Mouse (Mus musculus): ENCODE data around the gene Ppp1r8. TPM values are rescaled to one million over a fixed set of nuclear protein-coding genes. Genes with fewer than 3 reads are reported as not detected.

Gene Ppp1r8
- polyA plus RNA-seq, 1 experiment from 2014 or later = 18.5 TPM

DNA sequence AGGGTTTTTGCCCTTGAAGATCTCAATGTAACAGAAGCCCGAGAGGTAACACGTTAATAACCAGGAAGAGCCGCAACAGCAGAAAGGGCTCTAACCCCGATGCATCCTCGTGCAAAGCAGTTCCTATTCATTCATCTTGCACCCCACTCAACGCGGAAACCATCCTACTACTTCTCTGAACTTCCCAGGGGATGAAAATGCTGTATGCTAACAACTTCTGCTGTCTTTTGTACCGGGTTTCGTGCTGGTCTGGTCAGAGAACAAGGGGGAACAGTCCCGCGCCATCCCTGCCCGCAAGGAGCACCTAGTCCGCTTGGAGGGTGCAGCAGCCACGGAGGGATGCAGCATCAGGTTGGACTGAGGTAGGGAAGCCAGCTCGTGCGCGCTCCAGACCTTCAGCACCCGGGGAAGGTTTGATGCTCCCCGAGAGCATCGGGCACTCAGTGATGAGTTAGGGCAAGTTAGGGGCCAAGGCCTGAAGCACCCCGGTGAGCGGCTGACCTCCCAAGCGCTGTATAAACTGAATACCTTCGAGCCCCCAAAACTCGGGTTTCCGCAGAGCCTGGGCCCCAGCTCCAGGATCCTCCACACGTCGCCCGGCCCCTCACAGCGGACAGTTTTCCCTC, 575 bp downstream of the Ppp1r8 start:
- ATAC-seq = no peak; the same call in 1 of the 2 replicates
- WGBS = under 1% methylated on average over 30 of the region's 30 CpGs
- Histone ChIP-seq H3K36me3 (ENCODE audit: control insufficient read depth, insufficient read depth) (peaks cover 27% of the 10 kb centered on the region), H3K4me1 (replicated peaks; ENCODE audit: control insufficient read depth, insufficient read depth, low read length) (0 out of 2 replicates have a peak, but pooled peaks cover 3% of the 10 kb centered on the region), H3K9me3 (ENCODE audit: control insufficient read depth) (no peaks in the 10 kb centered on the region), H3K4me3 (ENCODE audit: low read depth, low read length) (peak overlapping the region; percentile 68), H3K9ac (ENCODE audit: low read depth, low read length) (peak overlapping the region; percentile 56), H3K27me3 (replicated peaks; ENCODE audit: control insufficient read depth, insufficient read depth, low read length) (no peaks in the 10 kb centered on the region), H3K27ac (ENCODE audit: low read depth, low read length) (0 out of 2 replicates have a peak overlapping the region, but pooled peaks have one; percentile 11), H3K4me2 (replicated peaks; ENCODE audit: low read depth) (peak overlapping the region; percentile 81)
- TF ChIP-seq CTCF (IDR thresholded peaks at IDR 0.05; ENCODE audit: low read depth) = no peak

DNA sequence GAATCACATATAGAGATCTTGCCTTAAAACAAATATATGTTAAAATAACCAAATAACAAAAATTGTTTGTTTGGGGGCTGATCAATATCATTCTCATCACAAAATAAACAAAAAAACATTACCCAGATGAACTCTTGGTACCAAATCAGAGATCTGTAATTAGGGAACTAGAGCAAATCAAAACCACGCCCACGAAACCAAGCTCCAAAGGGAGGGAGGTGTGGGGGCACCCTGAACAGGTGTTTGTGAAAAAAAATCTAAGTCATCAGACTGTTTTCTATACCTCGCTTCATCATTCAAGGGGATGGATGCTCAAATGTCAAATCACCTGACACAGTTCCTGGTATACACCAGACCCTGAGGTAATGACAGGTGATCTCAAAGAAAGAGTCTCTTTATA, 1.5 kb downstream of the Ppp1r8 start:
- no peak for ATAC-seq
- 0 out of 2 replicates have a peak, but pooled peaks cover 3% of the 10 kb centered on the region for H3K4me1 ChIP-seq (replicated peaks; ENCODE audit: control insufficient read depth, insufficient read depth, low read length)
- WGBS = 60% methylated on average over 3 of the region's 3 CpGs

DNA sequence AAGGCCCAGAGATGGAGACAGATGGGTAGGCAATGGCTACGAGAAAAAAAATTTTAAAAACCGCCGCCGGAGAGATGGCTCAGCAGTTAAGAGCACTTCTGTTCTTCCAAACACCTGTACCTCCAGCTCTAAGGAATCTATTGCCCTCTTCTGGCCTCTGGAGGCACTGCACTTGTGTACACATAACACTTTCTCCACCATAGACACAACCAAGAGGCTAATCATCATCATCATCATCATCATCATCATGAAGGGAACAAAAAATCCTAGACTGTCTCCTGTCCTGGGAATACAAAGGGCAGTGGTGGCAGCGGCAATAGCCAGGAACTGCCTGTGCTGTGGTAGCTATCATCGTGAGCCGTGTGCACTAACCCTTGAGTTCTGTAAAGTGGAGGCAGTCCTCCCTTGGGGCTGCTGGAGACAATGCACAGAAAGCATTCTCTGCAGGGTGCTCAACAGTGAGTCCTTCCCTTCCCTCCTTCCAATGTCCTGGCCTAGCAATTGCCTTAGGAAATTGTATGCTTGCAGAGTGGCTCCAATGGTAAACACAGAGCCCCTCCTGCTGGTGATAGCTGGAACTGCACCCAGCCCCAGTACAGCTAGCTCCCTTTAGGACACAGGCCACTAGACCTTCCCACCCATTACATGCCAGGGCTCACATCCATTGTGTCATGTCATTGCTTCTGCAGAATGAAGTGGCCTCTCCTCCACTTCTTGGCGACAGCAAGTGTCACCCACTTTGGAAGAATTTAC, 19.2 kb downstream of the Ppp1r8 start:
- no peak overlapping the region for H3K4me3 ChIP-seq (ENCODE audit: low read depth, low read length)
- H3K4me1 ChIP-seq (replicated peaks; ENCODE audit: control insufficient read depth, insufficient read depth, low read length) = no peaks in the 10 kb centered on the region
- H3K27me3 ChIP-seq (replicated peaks; ENCODE audit: control insufficient read depth, insufficient read depth, low read length) = no peaks in the 10 kb centered on the region
- TF ChIP-seq CTCF (IDR thresholded peaks at IDR 0.05; ENCODE audit: low read depth) = peak; percentile 87
- WGBS = 70% methylated on average over 8 of the region's 8 CpGs
- H3K9me3 ChIP-seq (ENCODE audit: control insufficient read depth) = no peaks in the 10 kb centered on the region
- ATAC-seq = peak; percentile 43
- H3K27ac ChIP-seq (ENCODE audit: low read depth, low read length) = no peak overlapping the region
- H3K9ac ChIP-seq (ENCODE audit: low read depth, low read length) = no peak overlapping the region
- no peak overlapping the region for H3K4me2 ChIP-seq (replicated peaks; ENCODE audit: low read depth)
- H3K36me3 ChIP-seq (ENCODE audit: control insufficient read depth, insufficient read depth) = peaks cover 26% of the 10 kb centered on the region

More for the DNA sequence above, 1.5 kb downstream of the Ppp1r8 start:
- no peak overlapping the region for H3K27ac ChIP-seq (ENCODE audit: low read depth, low read length)
- no peak overlapping the region for H3K9ac ChIP-seq (ENCODE audit: low read depth, low read length)
- no peaks in the 10 kb centered on the region for H3K9me3 ChIP-seq (ENCODE audit: control insufficient read depth)
- peak overlapping the region; percentile 81; the same call in 1 of the 2 replicates for H3K4me2 ChIP-seq (replicated peaks; ENCODE audit: low read depth)
- no peak for TF ChIP-seq CTCF (IDR thresholded peaks at IDR 0.05; ENCODE audit: low read depth)
- peaks cover 36% of the 10 kb centered on the region for H3K36me3 ChIP-seq (ENCODE audit: control insufficient read depth, insufficient read depth)
- H3K27me3 ChIP-seq (replicated peaks; ENCODE audit: control insufficient read depth, insufficient read depth, low read length) = no peaks in the 10 kb centered on the region
- no peak overlapping the region for H3K4me3 ChIP-seq (ENCODE audit: low read depth, low read length)

DNA sequence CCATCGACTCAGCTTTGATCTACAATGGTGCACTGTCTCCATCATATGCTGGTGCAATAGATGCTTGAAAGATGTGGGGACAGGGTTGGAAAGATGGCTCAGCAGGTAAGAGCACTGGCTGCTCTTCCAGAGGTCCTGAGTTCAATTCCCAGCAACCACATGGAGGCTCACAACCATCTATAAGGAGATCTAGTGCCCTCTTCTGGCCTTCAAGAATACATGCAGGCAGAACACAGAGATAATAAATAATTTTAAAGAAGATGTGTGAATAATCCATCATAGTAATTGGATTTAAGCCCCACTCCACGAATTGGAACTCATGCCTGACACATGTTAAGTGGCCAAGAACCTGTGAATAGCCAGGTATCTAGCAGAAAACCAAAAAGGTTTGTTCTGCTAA, 24.5 kb downstream of the Ppp1r8 start:
- ATAC-seq = no peak
- Histone ChIP-seq H3K4me1 (replicated peaks; ENCODE audit: control insufficient read depth, insufficient read depth, low read length) (no peaks in the 10 kb centered on the region), H3K9me3 (ENCODE audit: control insufficient read depth) (no peaks in the 10 kb centered on the region), H3K4me2 (replicated peaks; ENCODE audit: low read depth) (no peak overlapping the region), H3K4me3 (ENCODE audit: low read depth, low read length) (no peak overlapping the region), H3K27ac (ENCODE audit: low read depth, low read length) (no peak overlapping the region), H3K36me3 (ENCODE audit: control insufficient read depth, insufficient read depth) (no peaks in the 10 kb centered on the region), H3K9ac (ENCODE audit: low read depth, low read length) (no peak overlapping the region), H3K27me3 (replicated peaks; ENCODE audit: control insufficient read depth, insufficient read depth, low read length) (no peaks in the 10 kb centered on the region)
- 0 out of 2 replicates have a peak, but pooled peaks have one; percentile 10 for TF ChIP-seq CTCF (IDR thresholded peaks at IDR 0.05; ENCODE audit: low read depth)
- WGBS = 52% methylated on average over 2 of the region's 2 CpGs

DNA sequence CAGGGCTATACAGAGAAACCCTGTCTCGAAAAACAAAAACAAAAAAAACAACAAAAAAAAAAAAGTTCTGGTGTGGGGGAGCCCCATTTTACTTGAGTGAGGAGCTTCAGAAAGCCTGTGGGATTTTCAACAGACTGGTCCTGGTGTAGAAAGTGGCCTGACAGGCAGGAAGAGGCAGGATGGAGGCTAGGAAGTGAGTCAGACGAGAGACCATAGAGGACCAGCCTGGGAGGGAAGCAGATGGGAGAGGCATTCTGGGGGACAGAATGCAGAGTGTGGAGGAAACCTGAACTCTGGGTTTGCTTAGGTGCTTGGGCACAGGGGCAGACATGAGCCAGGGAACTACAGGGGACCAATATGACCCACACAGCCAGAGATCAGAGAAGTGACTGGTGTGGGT, 26.1 kb downstream of the Ppp1r8 start:
- Histone ChIP-seq H3K9ac (ENCODE audit: low read depth, low read length) (no peak overlapping the region), H3K9me3 (ENCODE audit: control insufficient read depth) (no peaks in the 10 kb centered on the region), H3K4me2 (replicated peaks; ENCODE audit: low read depth) (no peak overlapping the region), H3K27ac (ENCODE audit: low read depth, low read length) (no peak overlapping the region), H3K27me3 (replicated peaks; ENCODE audit: control insufficient read depth, insufficient read depth, low read length) (no peaks in the 10 kb centered on the region), H3K4me3 (ENCODE audit: low read depth, low read length) (no peak overlapping the region), H3K36me3 (ENCODE audit: control insufficient read depth, insufficient read depth) (no peaks in the 10 kb centered on the region), H3K4me1 (replicated peaks; ENCODE audit: control insufficient read depth, insufficient read depth, low read length) (no peaks in the 10 kb centered on the region)
- 68% methylated on average over 2 of the region's 2 CpGs for WGBS
- ATAC-seq = no peak
- no peak for TF ChIP-seq CTCF (IDR thresholded peaks at IDR 0.05; ENCODE audit: low read depth)

DNA sequence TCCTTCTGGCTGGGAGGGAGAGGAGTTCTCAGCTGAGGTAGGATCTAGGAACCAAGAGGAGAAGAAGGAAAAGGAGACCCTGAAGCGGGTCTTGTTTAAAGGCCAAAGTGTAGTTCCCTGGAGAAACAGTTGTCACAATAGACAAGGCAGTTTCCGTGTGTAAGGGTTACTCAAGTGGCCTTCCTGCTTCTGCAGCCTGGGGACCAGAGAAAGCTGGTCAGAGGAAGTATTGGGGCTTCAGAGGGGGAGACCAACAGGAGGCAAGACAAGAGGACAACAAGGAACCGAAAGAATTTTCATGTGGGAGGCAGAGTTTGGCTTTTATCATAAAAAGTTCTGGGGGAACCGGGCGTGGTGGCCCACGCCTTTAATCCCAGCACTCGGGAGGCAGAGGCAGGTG, 26.6 kb downstream of the Ppp1r8 start:
- no peak overlapping the region for H3K4me3 ChIP-seq (ENCODE audit: low read depth, low read length)
- no peaks in the 10 kb centered on the region for H3K27me3 ChIP-seq (replicated peaks; ENCODE audit: control insufficient read depth, insufficient read depth, low read length)
- H3K27ac ChIP-seq (ENCODE audit: low read depth, low read length) = no peak overlapping the region
- no peaks in the 10 kb centered on the region for H3K4me1 ChIP-seq (replicated peaks; ENCODE audit: control insufficient read depth, insufficient read depth, low read length)
- no peak for ATAC-seq
- no peaks in the 10 kb centered on the region for H3K36me3 ChIP-seq (ENCODE audit: control insufficient read depth, insufficient read depth)
- H3K4me2 ChIP-seq (replicated peaks; ENCODE audit: low read depth) = no peak overlapping the region
- H3K9ac ChIP-seq (ENCODE audit: low read depth, low read length) = no peak overlapping the region
- WGBS = 74% methylated on average over 7 of the region's 7 CpGs
- TF ChIP-seq CTCF (IDR thresholded peaks at IDR 0.05; ENCODE audit: low read depth) = no peak
- 0 out of 2 replicates have a peak, but pooled peaks cover 2% of the 10 kb centered on the region for H3K9me3 ChIP-seq (ENCODE audit: control insufficient read depth)

Measured in intestine, postnatal 0 days (tissue).